8 mouse cellular contexts compared by ENCODE assay signal in the genomic region with DNA sequence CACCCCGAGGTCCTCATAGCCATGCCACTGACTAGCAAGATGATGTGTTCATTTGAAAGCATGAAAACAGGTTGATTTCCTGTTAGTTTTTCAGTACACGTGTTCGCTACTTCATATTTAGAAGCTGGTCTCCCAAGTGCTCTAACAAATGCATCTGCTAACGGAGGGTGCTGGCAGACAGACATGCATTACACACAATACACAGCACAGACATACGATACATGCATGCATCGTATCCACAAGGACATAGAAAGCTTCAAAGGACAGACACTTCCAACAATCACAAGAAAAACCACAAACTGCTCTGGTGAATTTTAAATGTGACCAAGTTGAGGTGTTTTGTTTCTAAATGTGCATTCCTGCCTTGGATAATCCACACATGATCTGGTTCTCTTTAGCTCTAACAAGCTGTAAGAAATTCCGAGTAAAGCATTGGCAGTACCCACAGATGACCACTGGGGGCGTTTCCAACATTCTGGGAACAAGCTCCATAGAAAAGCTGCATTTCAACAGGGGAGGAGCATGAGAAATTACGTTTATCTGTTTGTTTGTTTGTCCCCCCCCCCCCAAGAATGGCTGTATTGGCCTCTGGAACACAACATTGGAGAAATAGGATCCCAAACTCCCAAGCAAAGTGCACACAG. TPM values are rescaled to one million over a fixed set of nuclear protein-coding genes. Genes with fewer than 3 reads are reported as not detected.
DNase-seq lines count a peak whose midpoint lies in the region; ATAC-seq and TF ChIP-seq lines count a peak whose summit lies in the region.

No protein-coding gene starts in this region.

- TF ChIP-seq POLR2A in thymus, adult 2 months (IDR thresholded peaks at IDR 0.05; ENCODE audit: control insufficient read depth, extremely low read depth, insufficient read depth, low read length, poor library complexity) = no peak

- WGBS in forebrain, embryonic 16.5 days = 59% methylated on average over 9 of the region's 9 CpGs
- WGBS in thymus, adult 2 months = 62% methylated on average over 9 of the region's 9 CpGs

- no peaks in the 10 kb centered on the region for H3K9me3 ChIP-seq in forebrain, embryonic 16.5 days (ENCODE audit: control insufficient read depth, low read length)

- no peak overlapping the region for H3K27ac ChIP-seq in forebrain, embryonic 16.5 days (ENCODE audit: low read length)
- no peak overlapping the region for H3K27ac ChIP-seq in thymus, adult 2 months (ENCODE audit: control insufficient read depth, insufficient read depth, low read length)

- no peaks in the 10 kb centered on the region for H3K4me1 ChIP-seq in forebrain, embryonic 16.5 days (replicated peaks; ENCODE audit: control insufficient read depth, insufficient read depth, low read length)
- no peaks in the 10 kb centered on the region for H3K4me1 ChIP-seq in thymus, adult 2 months (replicated peaks; ENCODE audit: control insufficient read depth, insufficient read depth, low read length)

- H3K27me3 ChIP-seq in forebrain, embryonic 16.5 days (replicated peaks; ENCODE audit: control insufficient read depth, insufficient read depth, low read length) = no peaks in the 10 kb centered on the region
- no peaks in the 10 kb centered on the region for H3K27me3 ChIP-seq in thymus, adult 2 months (ENCODE audit: control insufficient read depth, insufficient read depth, low read length)

- TF ChIP-seq CTCF in thymus, adult 2 months (IDR thresholded peaks at IDR 0.05; ENCODE audit: borderline replicate concordance, control insufficient read depth, extremely low read depth, insufficient read depth, low read length, poor library complexity) = no peak

- DNase-seq in gastrocnemius, adult 18-20 months (ENCODE audit: low spot score) = peak; percentile 43
- DNase-seq in gastrocnemius, adult 8-10 months (ENCODE audit: low spot score in 2 of 2) = no peak
- peak; percentile 28 to 34 for DNase-seq in B cell, adult 2 months
- peak; percentile 16 for DNase-seq in c-Kit-positive CD71-negative TER-119-negative erythroid progenitor cells, embryonic 14.5 days (ENCODE audit: low read depth)
- peak; percentile 31 to 85 for DNase-seq in layer of hippocampus, adult 18-20 months (ENCODE audit: low spot score in 2 of 2)
- peak; percentile 40 for DNase-seq in thymus, adult 2 months

- peak; percentile 69 for ATAC-seq in forebrain, embryonic 16.5 days
- peak; percentile 68 for ATAC-seq in megakaryocyte progenitor cell, adult 5-6 weeks (replicated peaks; ENCODE audit: poor library complexity)

- H3K9ac ChIP-seq in forebrain, embryonic 16.5 days (replicated peaks; ENCODE audit: low read depth, low read length) = no peak overlapping the region

- H3K4me3 ChIP-seq in forebrain, embryonic 16.5 days (replicated peaks; ENCODE audit: low read length) = no peak overlapping the region
- no peak overlapping the region for H3K4me3 ChIP-seq in thymus, adult 2 months (ENCODE audit: control insufficient read depth, insufficient read depth, low read length)

- no peak overlapping the region for H3K4me2 ChIP-seq in forebrain, embryonic 16.5 days (ENCODE audit: low read length)

- H3K36me3 ChIP-seq in forebrain, embryonic 16.5 days (ENCODE audit: control insufficient read depth, insufficient read depth) = no peaks in the 10 kb centered on the region
- H3K36me3 ChIP-seq in thymus, adult 2 months (ENCODE audit: control insufficient read depth, insufficient read depth, low read length) = no peaks in the 10 kb centered on the region

RNA-seq across cellular contexts. Expression of gene Ckmt2, which starts 5.3 kb away (rescaled TPM):
- 1,000 to 10,000 TPM; 1,267 to 1,509 TPM for total RNA-seq in gastrocnemius, adult 18-20 months (2021)
- 1,000 to 10,000 TPM in 3 of 4 experiments, 100 to 1,000 TPM in 1; 968 to 1,187 (median 1,152) TPM for total RNA-seq in gastrocnemius, adult 8-10 months (2022)
- not detected in 2 replicates for polyA plus RNA-seq in forebrain, embryonic 16.5 days (2015; fragmentation: Nextera tagmentation; extraction: Ambion mirVana)
- under 1 TPM in 1 of 2 experiments, not detected in 1; 0.58 TPM for total RNA-seq in layer of hippocampus, adult 18-20 months (2021)
- total RNA-seq in megakaryocyte progenitor cell, adult 5-6 weeks (2015) = not detected in 2 replicates
- not detected in 2 replicates for total RNA-seq in megakaryocyte progenitor cell, adult 5-6 weeks (2017)
- polyA plus RNA-seq in thymus, adult 2 months (2012; rRNA removed) = 4.4 and 80.0 TPM in 2 replicates

Comparison
In these comparisons a context has a peak if more than half of its experiments do, and no peak if none do; other contexts are left out.
1. DNase-seq: peak in gastrocnemius, adult 18-20 months (single experiment), B cell, adult 2 months (2 of 2), c-Kit-positive CD71-negative TER-119-negative erythroid progenitor cells, embryonic 14.5 days (single experiment), layer of hippocampus, adult 18-20 months (2 of 2) and thymus, adult 2 months (single experiment); none in gastrocnemius, adult 8-10 months (0 of 2).
2. RNA of gene Ckmt2, which starts 5.3 kb away (total RNA-seq): 1,267 to 1,509 TPM in gastrocnemius, adult 18-20 months and 968 to 1,187 TPM in gastrocnemius, adult 8-10 months; 0.58 TPM in layer of hippocampus, adult 18-20 months and not detected in megakaryocyte progenitor cell, adult 5-6 weeks; every median in the first group is over 100 times any median in the second.